Mouse (Mus musculus) bone marrow macrophage, adult 2 months (primary cell): ENCODE data around the gene Atf1. TPM values are rescaled to one million over a fixed set of nuclear protein-coding genes. Genes with fewer than 3 reads are reported as not detected.

Experiments used
- H3K27ac ChIP-seq: 2 replicates; pipeline ENCODE4 v1.5.1; 2012; ENCODE audit warnings: low read depth, low read length; ENCODE audit not compliant: insufficient read depth
- H3K4me1 ChIP-seq: 2 replicates; pipeline ENCODE4 v1.6.1; 2012; ENCODE audit warnings: low read length; ENCODE audit not compliant: control insufficient read depth, insufficient read depth
- H3K4me3 ChIP-seq: 2 replicates; pipeline ENCODE4 v1.5.1; 2012; ENCODE audit warnings: mild to moderate bottlenecking, low read length, moderate library complexity; ENCODE audit not compliant: insufficient read depth
- CTCF ChIP-seq: IDR thresholded peaks from 2 replicates; pipeline ENCODE4 v1.5.1; 2012; ENCODE audit warnings: low read depth, mild to moderate bottlenecking, low read length, moderate library complexity
- POLR2A ChIP-seq: IDR thresholded peaks from 2 replicates; pipeline ENCODE4 v1.6.1; 2012; ENCODE audit warnings: mild to moderate bottlenecking, low read depth, low read length, borderline replicate concordance
- polyA plus RNA-seq: library from polyadenylated mRNA; stranded (reverse); fragments of >200 nt; gene quantifications from 2 replicates; pipeline ENCODE4 v1.2.4, GENCODE M21; 2012; ENCODE audit not compliant: missing spikeins, insufficient read depth, insufficient read length

Gene Atf1
- 51.1 and 54.6 TPM in 2 replicates for polyA plus RNA-seq

- peak within 1 kb of the TSS; percentile 99 for H3K27ac ChIP-seq
- TF ChIP-seq POLR2A (no peak), CTCF (no peak)
- H3K4me1 ChIP-seq: peaks cover 33% of the 10 kb centered on the region
- peak within 1 kb of the TSS; percentile 99 for H3K4me3 ChIP-seq
Measured at GRCm38 (mm10) chr15:100227663-100228534, at the start of gene Atf1. Gene Atf1 (plus strand): TSS chr15:100227819.

DNA sequence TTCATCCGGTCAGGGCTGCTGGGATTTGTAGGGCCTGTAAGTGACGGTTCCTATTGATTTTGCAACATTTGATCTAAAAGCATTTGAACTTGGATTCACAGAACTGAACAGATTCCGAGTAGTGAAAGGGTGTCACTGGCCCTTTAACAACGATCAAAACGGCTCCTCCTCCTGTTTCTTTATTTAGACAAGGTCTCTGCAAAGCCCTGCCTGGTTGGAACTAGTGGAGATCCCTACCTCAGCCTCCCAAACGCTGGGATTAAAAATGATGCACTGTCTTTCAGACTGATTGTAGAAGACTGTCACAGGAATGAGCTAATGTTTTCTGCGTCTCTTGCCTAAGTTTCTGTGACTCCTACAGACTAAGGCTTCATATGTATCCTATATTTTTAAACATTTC, 49.1 kb upstream of the Atf1 start:
- Histone ChIP-seq H3K4me3 (no peak overlapping the region), H3K4me1 (peaks cover 5% of the 10 kb centered on the region), H3K27ac (no peak overlapping the region)
- no peak for TF ChIP-seq CTCF
- TF ChIP-seq POLR2A: no peak

- no peak overlapping the region for H3K4me3 ChIP-seq
- no peak for TF ChIP-seq POLR2A
- TF ChIP-seq CTCF: no peak
- H3K27ac ChIP-seq: no peak overlapping the region
- H3K4me1 ChIP-seq: peaks cover 2% of the 10 kb centered on the region
Measured at GRCm38 (mm10) chr15:100179685-100180084, 47.9 kb upstream of the Atf1 start.

DNA sequence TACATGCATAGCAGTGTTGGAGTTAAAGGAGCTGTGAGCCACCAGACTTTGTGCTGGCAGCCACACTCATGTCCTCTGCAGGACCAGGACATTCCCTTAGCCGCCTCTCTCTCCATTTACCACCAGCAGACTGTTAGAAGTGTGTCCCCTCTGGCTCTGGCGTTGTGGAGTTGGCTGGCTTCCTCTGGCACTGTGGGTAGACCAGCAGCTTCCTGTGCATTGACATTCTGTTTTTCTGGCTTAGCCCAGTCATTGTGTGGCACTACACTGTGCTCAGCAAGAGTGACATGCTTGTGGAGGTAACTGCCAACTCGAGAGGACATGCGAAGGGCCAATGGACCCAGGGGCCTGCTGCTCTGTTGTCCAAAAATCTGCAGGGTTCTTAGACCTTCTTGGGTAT, 47.4 kb upstream of the Atf1 start:
- 0 out of 2 replicates have a peak, but pooled peaks cover 2% of the 10 kb centered on the region for H3K4me1 ChIP-seq
- TF ChIP-seq CTCF: no peak
- TF ChIP-seq POLR2A: no peak
- no peak overlapping the region for H3K4me3 ChIP-seq
- H3K27ac ChIP-seq: no peak overlapping the region

GRCm38 (mm10) chr15:100181841-100182240, 45.8 kb upstream of the Atf1 start:
- Histone ChIP-seq H3K27ac (no peak overlapping the region), H3K4me1 (peaks cover 4% of the 10 kb centered on the region), H3K4me3 (no peak overlapping the region)
- no peak for TF ChIP-seq POLR2A

DNA sequence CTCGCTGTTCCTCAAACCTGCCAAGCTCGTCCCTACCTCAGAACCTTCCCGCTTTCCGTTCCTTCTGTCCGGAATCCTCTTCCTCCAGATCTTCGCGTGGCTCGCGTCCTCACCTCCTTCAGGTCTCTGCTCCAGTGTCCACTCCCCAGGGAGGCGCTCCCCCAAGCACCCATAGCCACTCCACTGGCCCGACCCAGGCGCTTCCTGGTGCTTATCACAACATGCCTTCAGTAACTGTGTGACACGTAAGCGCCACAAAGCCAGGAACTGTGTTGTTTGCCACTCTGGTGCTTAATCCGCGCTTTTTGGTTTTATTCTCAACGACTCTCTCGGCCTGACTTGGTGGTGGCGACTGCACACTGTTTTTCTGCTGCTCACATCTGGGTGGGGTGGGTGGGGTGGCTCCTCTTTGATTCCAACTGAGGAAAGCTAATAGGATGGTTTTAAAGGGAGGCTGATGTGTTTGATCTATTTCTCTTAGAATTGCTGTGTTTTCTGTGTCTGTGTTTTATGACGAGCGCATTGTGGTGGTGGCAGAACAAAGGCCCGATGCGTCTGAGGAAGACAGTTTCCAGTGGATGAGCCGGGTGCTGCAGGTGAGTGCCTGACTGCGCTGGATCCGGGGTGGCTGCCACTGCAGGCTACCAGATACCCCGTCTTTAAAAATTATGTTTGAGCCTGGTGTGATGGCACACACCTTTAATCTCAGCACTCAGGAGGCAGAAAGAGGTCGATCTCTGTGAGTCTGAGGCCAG, 44.9 kb upstream of the Atf1 start:
- Histone ChIP-seq H3K4me1 (peaks cover 11% of the 10 kb centered on the region), H3K27ac (no peak overlapping the region), H3K4me3 (no peak overlapping the region)
- no peak for TF ChIP-seq POLR2A
- TF ChIP-seq CTCF: no peak

DNA sequence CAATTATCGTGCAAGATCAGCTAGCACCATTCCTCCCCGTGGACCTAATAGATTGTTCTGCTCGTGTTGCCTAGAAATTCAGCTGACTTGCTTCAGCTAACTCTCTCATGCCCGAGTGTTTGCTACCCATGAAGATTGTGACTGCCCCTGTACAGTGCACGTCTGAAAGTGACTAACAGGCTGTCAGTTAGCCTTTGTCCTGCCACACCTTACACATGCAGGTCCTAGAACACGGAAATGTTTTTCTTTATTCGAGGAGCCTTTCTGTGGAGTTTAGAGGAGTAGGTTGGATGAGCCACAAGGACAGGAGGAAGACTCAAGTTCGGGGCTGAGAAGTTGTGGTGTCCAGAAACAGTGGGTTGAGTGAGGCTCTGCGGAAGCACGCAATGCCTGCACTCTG, 44.1 kb upstream of the Atf1 start:
- H3K27ac ChIP-seq: no peak overlapping the region
- H3K4me3 ChIP-seq: no peak overlapping the region
- no peak for TF ChIP-seq CTCF
- no peak for TF ChIP-seq POLR2A
- peaks cover 12% of the 10 kb centered on the region for H3K4me1 ChIP-seq

DNA sequence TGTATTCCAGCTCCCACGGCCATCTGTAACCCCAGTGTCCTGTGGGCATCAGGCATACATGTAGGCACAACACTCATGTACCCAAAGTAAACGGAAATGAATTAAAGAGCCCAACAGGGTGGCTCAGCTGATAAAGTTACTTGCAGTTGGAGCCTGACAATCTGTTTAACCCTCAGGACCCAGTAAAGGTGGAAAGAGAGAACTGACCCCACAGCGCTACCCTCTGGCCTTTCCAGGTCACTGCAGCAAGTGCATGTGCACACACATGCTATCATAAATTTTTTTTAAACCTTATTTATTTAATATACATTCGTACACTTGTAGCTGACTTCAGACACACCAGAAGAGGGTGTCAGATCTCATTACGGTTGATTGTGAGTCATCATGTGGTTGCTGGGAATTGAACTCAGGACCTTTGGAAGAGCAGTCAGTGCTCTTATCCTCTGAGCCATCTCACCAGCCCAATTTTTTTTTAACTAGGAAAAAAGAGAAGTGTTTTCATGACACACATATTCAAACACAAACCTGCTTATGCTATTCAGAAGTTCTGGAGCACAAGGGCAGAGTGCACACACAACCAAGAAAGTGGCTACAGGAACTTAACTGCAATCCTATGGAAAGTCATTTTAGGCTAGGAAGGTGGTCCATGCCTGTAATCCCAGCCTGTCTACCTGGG, 42.7 kb upstream of the Atf1 start:
- Histone ChIP-seq H3K4me3 (no peak overlapping the region), H3K27ac (no peak overlapping the region), H3K4me1 (peaks cover 12% of the 10 kb centered on the region)
- TF ChIP-seq POLR2A (no peak), CTCF (peak; percentile 39)

DNA sequence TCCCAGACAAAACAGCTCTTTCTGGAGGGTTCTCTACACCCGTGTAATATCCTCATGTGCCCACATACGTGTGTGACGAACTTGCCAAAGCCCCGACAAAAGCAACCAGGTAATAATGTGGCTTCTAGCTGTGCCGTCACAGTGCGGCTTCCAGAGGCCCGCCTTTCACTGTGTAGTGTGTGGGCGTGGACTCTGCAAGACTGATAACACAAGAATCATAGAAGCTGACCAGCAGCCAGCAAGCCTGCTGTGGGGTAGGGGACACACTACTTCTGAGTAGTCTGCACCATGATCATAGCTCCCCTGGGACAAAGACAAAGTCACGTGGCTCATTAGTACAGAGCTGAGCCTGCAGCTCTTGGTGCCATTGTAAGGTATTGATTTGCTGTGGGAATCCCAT, 41.4 kb upstream of the Atf1 start:
- Histone ChIP-seq H3K4me3 (no peak overlapping the region), H3K27ac (no peak overlapping the region), H3K4me1 (peaks cover 12% of the 10 kb centered on the region)
- TF ChIP-seq POLR2A (no peak), CTCF (no peak)
